Mouse (Mus musculus) ES-E14 (cell line): ENCODE results near the gene Elane. TPM values are rescaled to one million over a fixed set of nuclear protein-coding genes. Genes with fewer than 3 reads are reported as not detected.

ENCODE experiments used
- DNase-seq: peaks from one replicate; pipeline ENCODE4 v3.0.0-alpha.2; 2013; ENCODE audit warnings: low read depth, low spot score
- H3K27ac ChIP-seq: 2 replicates; pipeline ENCODE4 v1.5.1; 2012; ENCODE audit warnings: low read depth, mild to moderate bottlenecking, low read length, moderate library complexity, mixed read lengths; ENCODE audit not compliant: poor library complexity, insufficient read depth, severe bottlenecking
- H3K36me3 ChIP-seq: 2 replicates; pipeline ENCODE4 v1.6.1; 2012; ENCODE audit warnings: mild to moderate bottlenecking, low read length, moderate library complexity, mixed read lengths; ENCODE audit not compliant: control insufficient read depth, poor library complexity, insufficient read depth, severe bottlenecking
- H3K4me1 ChIP-seq, 2 experiments: fragments of 150-350 bp in 1 of 2; sonication (generic) in 1 of 2; 2 replicates each; pipeline ENCODE4 v1.6.1; 2012; ENCODE audit warnings: low read length in 2 of 2, mild to moderate bottlenecking in 1 of 2, mixed read lengths in 1 of 2; ENCODE audit not compliant: control insufficient read depth in 2 of 2, insufficient read depth in 2 of 2, poor library complexity in 1 of 2
- H3K4me3 ChIP-seq, 2 experiments: fragments of 150-350 bp in 1 of 2; sonication (generic) in 1 of 2; 2 replicates each; pipeline ENCODE4 v1.5.1; 2012; ENCODE audit warnings: low read length in 2 of 2, low read depth in 1 of 2, mild to moderate bottlenecking in 1 of 2, mixed read lengths in 1 of 2; ENCODE audit not compliant: insufficient read depth in 1 of 2, poor library complexity in 1 of 2, severe bottlenecking in 1 of 2
- H3K9ac ChIP-seq: 2 replicates; pipeline ENCODE4 v1.6.1; 2012; ENCODE audit warnings: low read depth, mild to moderate bottlenecking, low read length, mixed read lengths; ENCODE audit not compliant: poor library complexity, insufficient read depth, severe bottlenecking
- H3K9me3 ChIP-seq: fragments of 150-350 bp; sonication (generic); 2 replicates; pipeline ENCODE4 v1.6.1; 2012; ENCODE audit warnings: low read depth, mild to moderate bottlenecking, low read length; ENCODE audit not compliant: control insufficient read depth, insufficient read depth
- CHD2 ChIP-seq: IDR thresholded peaks from 2 replicates; pipeline ENCODE4 v1.6.1; 2014; ENCODE audit warnings: mild to moderate bottlenecking, low read depth, low read length, inconsistent platforms
- HCFC1 ChIP-seq: IDR thresholded peaks from 2 replicates; pipeline ENCODE4 v1.6.1; 2012; ENCODE audit warnings: low read length, inconsistent platforms, borderline replicate concordance; ENCODE audit not compliant: insufficient read depth
- MAFK ChIP-seq: IDR thresholded peaks from 2 replicates; pipeline ENCODE4 v1.6.1; 2014; ENCODE audit warnings: mild to moderate bottlenecking, low read depth, low read length, inconsistent platforms; ENCODE audit not compliant: insufficient read depth
- ZC3H11A ChIP-seq: IDR thresholded peaks from 2 replicates; pipeline ENCODE4 v1.6.1; 2012; ENCODE audit warnings: low read depth, mild to moderate bottlenecking, inconsistent platforms, low read length, borderline replicate concordance
- ZNF384 ChIP-seq: IDR thresholded peaks from 2 replicates; pipeline ENCODE4 v1.6.1; 2012; ENCODE audit warnings: low read depth, low read length, inconsistent platforms
- in situ Hi-C, 2 experiments: fragments of 600-800 bp; cut with MboI; formaldehyde crosslinking; loops; one replicate each; pipeline ENCODE4 v1.15.1; 2025; ENCODE audit warnings: low sequenced_read_pairs in 2 of 2, inconsistent platforms in 1 of 2; ENCODE audit not compliant: unreplicated experiment in 2 of 2
- total RNA-seq: library from RNA; depleted of rRNA; stranded (reverse); fragments of 300-350 nt; gene quantifications from 2 replicates; pipeline ENCODE4 v1.2.3, GENCODE M21; 2012

Gene Elane
- total RNA-seq, 1 experiment = not detected

DNA sequence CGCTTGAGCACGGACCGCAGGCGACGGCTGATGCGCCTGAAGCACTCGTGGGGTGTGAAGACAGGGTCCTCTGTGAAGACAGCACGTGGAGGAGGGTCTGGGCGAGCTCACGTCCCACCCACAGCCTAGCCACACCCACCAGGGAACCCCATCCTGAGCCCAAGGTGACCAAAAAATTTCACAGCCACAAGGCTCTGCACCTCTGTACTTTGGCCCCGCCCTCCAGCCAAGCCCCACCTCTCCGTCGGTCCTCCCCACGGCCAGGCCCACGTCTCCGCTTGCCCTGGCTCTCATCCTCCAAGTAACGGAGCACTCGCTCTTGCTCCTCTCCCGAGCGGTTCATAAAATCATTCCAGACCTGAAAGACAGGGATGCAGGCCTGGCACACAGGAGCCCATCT, 26.4 kb downstream of the Elane start:
- H3K4me1 ChIP-seq = peaks cover 0 to 10% of the 10 kb centered on the region in 2 experiments; a peak in 1 of 4 replicates
- no peaks in the 10 kb centered on the region; the same call in 1 of the 2 replicates for H3K36me3 ChIP-seq
- H3K27ac ChIP-seq = no peak overlapping the region
- no peak overlapping the region for H3K9ac ChIP-seq
- no peak for DNase-seq
- TF ChIP-seq ZNF384 (no peak), ZC3H11A (no peak), MAFK (no peak), HCFC1 (no peak), CHD2 (no peak)
- no peak overlapping the region for H3K4me3 ChIP-seq
- H3K9me3 ChIP-seq = no peaks in the 10 kb centered on the region
- in situ Hi-C loops = no loop called here

DNA sequence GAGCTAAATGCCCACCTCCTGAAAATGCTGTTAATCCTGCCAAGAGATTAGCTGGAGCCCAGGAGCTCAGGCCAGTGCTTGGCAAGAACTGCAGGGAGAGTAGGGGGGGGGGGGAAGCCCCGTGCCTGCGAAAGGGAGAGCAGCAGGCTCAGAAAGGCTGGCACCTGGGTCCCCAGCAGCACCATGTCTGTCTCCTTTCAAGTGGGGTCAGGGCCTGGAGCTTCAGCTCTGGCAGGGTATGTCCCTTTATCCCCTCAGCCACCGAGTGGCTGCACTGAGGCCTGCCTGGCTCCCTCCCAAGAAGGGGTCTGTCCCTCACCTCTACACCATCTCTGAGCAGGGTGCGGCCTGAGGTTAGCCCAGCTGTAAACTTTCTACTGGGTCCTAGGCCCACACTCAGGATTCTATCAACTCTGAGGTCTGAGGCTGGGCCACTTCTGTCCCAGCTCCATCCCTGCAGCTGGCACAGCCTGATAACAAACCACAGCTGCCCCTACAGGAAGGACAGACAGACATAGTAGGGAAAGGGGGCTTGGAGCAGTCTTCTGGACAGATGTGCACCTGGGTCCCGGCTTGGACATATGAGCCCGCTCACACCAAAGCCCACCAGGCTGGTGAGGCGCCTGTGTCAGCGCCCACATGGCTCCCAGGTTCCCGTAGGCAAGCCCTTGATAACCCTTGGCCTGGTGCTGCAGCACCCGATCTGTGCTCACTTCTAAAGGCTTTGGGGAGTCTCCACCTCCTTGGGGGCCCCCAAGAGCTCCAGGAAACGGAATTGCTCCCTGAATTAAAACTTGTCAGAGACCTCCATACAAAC, 28.3 kb downstream of the Elane start:
- H3K4me3 ChIP-seq = no peak overlapping the region
- no peak overlapping the region for H3K9ac ChIP-seq
- in situ Hi-C loops = no loop called here

DNA sequence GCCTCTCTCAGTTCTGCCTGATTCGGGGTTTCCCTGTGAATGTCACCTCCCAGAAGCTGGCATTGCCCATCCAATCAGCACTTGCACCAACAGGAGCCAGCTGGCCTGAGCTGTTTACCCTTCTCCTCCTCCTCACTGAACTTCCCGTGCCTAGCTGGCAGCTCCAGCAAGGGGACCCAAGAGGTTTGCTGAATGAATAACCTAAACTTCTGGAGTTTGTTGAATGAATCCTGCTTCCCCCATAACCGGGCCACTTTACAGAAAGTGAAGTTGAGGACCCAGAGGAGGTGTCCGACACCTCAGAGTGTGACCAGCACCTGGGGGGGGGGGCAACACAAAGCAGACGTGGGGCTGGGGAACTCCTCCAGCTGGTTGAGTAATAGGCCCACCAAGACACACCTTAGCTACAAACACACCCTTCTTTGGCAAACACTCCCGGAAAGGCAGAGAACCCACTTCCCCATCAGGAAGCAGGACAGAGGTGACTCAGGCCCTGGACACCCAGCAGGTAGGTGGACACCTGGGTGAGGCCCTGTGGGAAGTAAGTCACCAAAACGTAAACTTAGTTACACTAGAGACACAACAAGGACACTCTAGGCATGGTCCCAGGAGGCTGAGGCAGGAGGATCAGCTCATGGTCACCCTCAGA, 29.0 kb downstream of the Elane start:
- in situ Hi-C loops = no loop called here
- H3K9ac ChIP-seq = no peak overlapping the region
- DNase-seq = no peak
- no peaks in the 10 kb centered on the region for H3K9me3 ChIP-seq
- TF ChIP-seq ZNF384 = no peak
- TF ChIP-seq MAFK = no peak
- TF ChIP-seq CHD2 = no peak
- no peak for TF ChIP-seq ZC3H11A
- TF ChIP-seq HCFC1 = no peak
- no peak overlapping the region for H3K27ac ChIP-seq
- H3K4me3 ChIP-seq = no peak overlapping the region
- peaks cover 0 to 15% of the 10 kb centered on the region in 2 experiments; a peak in 2 of 4 replicates for H3K4me1 ChIP-seq
- H3K36me3 ChIP-seq = no peaks in the 10 kb centered on the region; the same call in 1 of the 2 replicates

More for the DNA sequence above, 28.3 kb downstream of the Elane start:
- no peak overlapping the region for H3K27ac ChIP-seq
- no peaks in the 10 kb centered on the region for H3K9me3 ChIP-seq
- peaks cover 0 to 12% of the 10 kb centered on the region in 2 experiments; a peak in 2 of 4 replicates for H3K4me1 ChIP-seq
- no peaks in the 10 kb centered on the region; the same call in 1 of the 2 replicates for H3K36me3 ChIP-seq
- DNase-seq = no peak
- no peak for TF ChIP-seq CHD2
- TF ChIP-seq MAFK = no peak

DNA sequence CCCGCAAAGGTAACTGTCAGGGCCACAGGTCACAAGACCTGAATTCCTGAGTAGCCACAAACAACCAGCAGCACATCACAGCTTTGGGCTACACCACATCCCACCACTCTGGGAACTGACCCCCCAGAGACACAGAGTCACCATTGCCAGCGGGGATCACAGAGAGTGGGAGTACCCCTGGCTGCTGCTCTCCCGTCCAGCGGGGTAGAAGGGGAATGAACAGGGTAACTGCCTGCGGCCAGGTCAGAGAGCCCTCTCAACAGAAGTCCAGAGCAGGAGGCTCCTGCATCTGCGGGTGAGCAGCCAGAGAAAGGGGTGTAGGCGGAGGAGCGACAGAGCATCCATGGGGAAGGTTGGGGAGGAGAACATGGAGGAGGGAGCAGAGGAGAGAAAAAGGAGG, 30.0 kb downstream of the Elane start:
- H3K36me3 ChIP-seq = no peaks in the 10 kb centered on the region; the same call in 1 of the 2 replicates
- H3K4me3 ChIP-seq = peak overlapping the region; percentile 72
- DNase-seq = no peak
- H3K27ac ChIP-seq = no peak overlapping the region
- in situ Hi-C loops = no loop called here
- no peak for TF ChIP-seq ZNF384
- no peak for TF ChIP-seq HCFC1
- TF ChIP-seq CHD2 = no peak
- no peak for TF ChIP-seq ZC3H11A
- TF ChIP-seq MAFK = no peak
- H3K9ac ChIP-seq = peak overlapping the region; percentile 83
- H3K9me3 ChIP-seq = no peaks in the 10 kb centered on the region
- peaks cover 3 to 25% of the 10 kb centered on the region in 2 experiments; a peak in 2 of 4 replicates for H3K4me1 ChIP-seq
